Mouse (Mus musculus) thymus, adult 2 months (tissue): ENCODE measurements around the gene Rcan1. TPM values are rescaled to one million over a fixed set of nuclear protein-coding genes. Genes with fewer than 3 reads are reported as not detected.

Source experiments
- DNase-seq: peaks from one replicate; pipeline ENCODE4 v3.0.0; 2021
- H3K27ac ChIP-seq: fragments of 200-500 bp; 2 replicates; pipeline ENCODE4 v1.5.1; 2012; ENCODE audit warnings: low read length, control low read depth; ENCODE audit not compliant: control insufficient read depth, insufficient read depth
- H3K27me3 ChIP-seq: fragments of 200-500 bp; 2 replicates; pipeline ENCODE4 v1.6.1; 2012; ENCODE audit warnings: mild to moderate bottlenecking, low read length, moderate library complexity, mixed read lengths; ENCODE audit not compliant: control insufficient read depth, insufficient read depth
- H3K36me3 ChIP-seq: fragments of 200-500 bp; 2 replicates; pipeline ENCODE4 v1.6.1; 2012; ENCODE audit warnings: mild to moderate bottlenecking, low read length, moderate library complexity; ENCODE audit not compliant: control insufficient read depth, insufficient read depth
- H3K4me1 ChIP-seq: fragments of 200-500 bp; replicated peaks from 2 replicates; pipeline ENCODE4 v1.6.1; 2012; ENCODE audit warnings: low read length; ENCODE audit not compliant: control insufficient read depth, insufficient read depth
- H3K4me3 ChIP-seq: fragments of 200-500 bp; 2 replicates; pipeline ENCODE4 v1.5.1; 2012; ENCODE audit warnings: mild to moderate bottlenecking, low read length, control low read depth, moderate library complexity; ENCODE audit not compliant: control insufficient read depth, insufficient read depth
- CTCF ChIP-seq: fragments of 200-500 bp; IDR thresholded peaks from 2 replicates; pipeline ENCODE4 v1.5.1; 2012; ENCODE audit warnings: mild to moderate bottlenecking, control low read depth, low read length, moderate library complexity, borderline replicate concordance; ENCODE audit not compliant: control insufficient read depth, poor library complexity, insufficient read depth; ENCODE audit errors: extremely low read depth
- POLR2A ChIP-seq: fragments of 200-500 bp; IDR thresholded peaks from 2 replicates; pipeline ENCODE4 v1.6.1; 2012; ENCODE audit warnings: mild to moderate bottlenecking, low read length, control low read depth, moderate library complexity; ENCODE audit not compliant: control insufficient read depth, poor library complexity, insufficient read depth; ENCODE audit errors: extremely low read depth
- WGBS: fragments of 180-500 bp; shearing (Covaris S2); methylation state at CpG from one replicate; pipeline ENCODE4 v1.1.7; 2018; 5-methylcytosine and 5-hydroxymethylcytosine counted together
- polyA plus RNA-seq: library from polyadenylated mRNA; depleted of rRNA; stranded (reverse); fragments of >200 nt; gene quantifications from 2 replicates; pipeline ENCODE4 v1.2.3, GENCODE M21; 2012; rRNA removed

Gene Rcan1
- polyA plus RNA-seq, 1 experiment, result 13.8 TPM

- H3K27me3 ChIP-seq, result no peaks in the 10 kb centered on the region
- H3K4me3 ChIP-seq, result no peak overlapping the region
- H3K4me1 ChIP-seq, result no peaks in the 10 kb centered on the region
- no peaks in the 10 kb centered on the region for H3K36me3 ChIP-seq
- TF ChIP-seq POLR2A (no peak), CTCF (no peak)
- no peak for DNase-seq
- 97% methylated on average over 12 of the region's 12 CpGs for WGBS
- H3K27ac ChIP-seq, result no peak overlapping the region
Observed at GRCm38 (mm10) chr16:92348941-92349340, 121.7 kb downstream of the Rcan1 start.

- no peak for DNase-seq
- no peak for TF ChIP-seq POLR2A
- no peak for TF ChIP-seq CTCF
- Histone ChIP-seq H3K36me3 (no peaks in the 10 kb centered on the region), H3K4me3 (no peak overlapping the region), H3K27me3 (no peaks in the 10 kb centered on the region), H3K4me1 (no peaks in the 10 kb centered on the region), H3K27ac (no peak overlapping the region)
- 91% methylated on average over 13 of the region's 13 CpGs for WGBS
Observed at GRCm38 (mm10) chr16:92346297-92346916, 124.3 kb downstream of the Rcan1 start.

- Histone ChIP-seq H3K27ac (no peak overlapping the region), H3K27me3 (no peaks in the 10 kb centered on the region), H3K36me3 (no peaks in the 10 kb centered on the region), H3K4me3 (no peak overlapping the region), H3K4me1 (no peaks in the 10 kb centered on the region)
- TF ChIP-seq CTCF, result no peak
- TF ChIP-seq POLR2A, result no peak
- WGBS, result 82% methylated on average over 11 of the region's 11 CpGs
- DNase-seq, result no peak
Observed at GRCm38 (mm10) chr16:92345177-92345576, 125.5 kb downstream of the Rcan1 start.

Other genes with a start within 250 kb of the Rcan1 start
- gene Kcne2, start 178.5 kb downstream of the Rcan1 start, polyA plus RNA-seq, result 0.15 TPM in 1 of 2 replicates, not detected in the other
- 28.9 and 34.6 TPM in 2 replicates for gene Smim11, start 169.6 kb downstream of the Rcan1 start, polyA plus RNA-seq
- gene Fam243, start 149.4 kb downstream of the Rcan1 start, polyA plus RNA-seq, result 0.03 TPM in 1 of 2 replicates, not detected in the other
- 0.04 and 1.5 TPM in 2 replicates for gene Kcne1, start 111.4 kb downstream of the Rcan1 start, polyA plus RNA-seq
- gene Clic6, start 14.9 kb upstream of the Rcan1 start, polyA plus RNA-seq, result 0.09 and 0.22 TPM in 2 replicates